Mouse (Mus musculus) cerebellum, adult 2 months (tissue): ENCODE measurements at regions not wholly inside any gene's neighbourhood (a gene's known extent, or its start where the extent isn't known, plus 50 kb on each side); places are given as distances from the start of the nearest gene placed in this dataset.
"Not testable (repeated sequence)": the region's sequence is repeated elsewhere in the genome, so short reads cannot be mapped to it uniquely, and the experiment has no call there.

Experiments used
- DNase-seq, 2 experiments: peaks; one replicate each; pipeline ENCODE4 v3.0.0; 2021
- H3K27ac ChIP-seq: fragments of 200-500 bp; 2 replicates; pipeline ENCODE4 v1.5.1; 2012; ENCODE audit warnings: low read length, control low read depth, inconsistent platforms; ENCODE audit not compliant: insufficient read depth
- H3K27me3 ChIP-seq: fragments of 200-500 bp; 2 replicates; pipeline ENCODE4 v1.6.1; 2012; ENCODE audit warnings: inconsistent platforms, mild to moderate bottlenecking, low read length, moderate library complexity; ENCODE audit not compliant: control insufficient read depth, insufficient read depth
- H3K4me1 ChIP-seq: fragments of 200-500 bp; 2 replicates; pipeline ENCODE4 v1.6.1; 2011; ENCODE audit warnings: low read length; ENCODE audit not compliant: control insufficient read depth, insufficient read depth
- H3K4me3 ChIP-seq: fragments of 200-500 bp; replicated peaks from 2 replicates; pipeline ENCODE3; 2011; ENCODE audit warnings: mild to moderate bottlenecking, low read depth, low read length, control low read depth; ENCODE audit not compliant: insufficient read depth
- CTCF ChIP-seq: fragments of 200-500 bp; IDR thresholded peaks from 2 replicates; pipeline ENCODE4 v1.5.1; 2011; ENCODE audit warnings: low read depth, mild to moderate bottlenecking, control low read depth, low read length, moderate library complexity, borderline replicate concordance; ENCODE audit not compliant: insufficient read depth
- POLR2A ChIP-seq: fragments of 200-500 bp; IDR thresholded peaks from 2 replicates; pipeline ENCODE4 v1.6.1; 2011; ENCODE audit warnings: low read length, control low read depth, borderline replicate concordance; ENCODE audit not compliant: insufficient read depth
- WGBS: fragments of 180-500 bp; shearing (Covaris S2); methylation state at CpG from one replicate; pipeline ENCODE4 v1.1.7; 2018; 5-methylcytosine and 5-hydroxymethylcytosine counted together

DNA sequence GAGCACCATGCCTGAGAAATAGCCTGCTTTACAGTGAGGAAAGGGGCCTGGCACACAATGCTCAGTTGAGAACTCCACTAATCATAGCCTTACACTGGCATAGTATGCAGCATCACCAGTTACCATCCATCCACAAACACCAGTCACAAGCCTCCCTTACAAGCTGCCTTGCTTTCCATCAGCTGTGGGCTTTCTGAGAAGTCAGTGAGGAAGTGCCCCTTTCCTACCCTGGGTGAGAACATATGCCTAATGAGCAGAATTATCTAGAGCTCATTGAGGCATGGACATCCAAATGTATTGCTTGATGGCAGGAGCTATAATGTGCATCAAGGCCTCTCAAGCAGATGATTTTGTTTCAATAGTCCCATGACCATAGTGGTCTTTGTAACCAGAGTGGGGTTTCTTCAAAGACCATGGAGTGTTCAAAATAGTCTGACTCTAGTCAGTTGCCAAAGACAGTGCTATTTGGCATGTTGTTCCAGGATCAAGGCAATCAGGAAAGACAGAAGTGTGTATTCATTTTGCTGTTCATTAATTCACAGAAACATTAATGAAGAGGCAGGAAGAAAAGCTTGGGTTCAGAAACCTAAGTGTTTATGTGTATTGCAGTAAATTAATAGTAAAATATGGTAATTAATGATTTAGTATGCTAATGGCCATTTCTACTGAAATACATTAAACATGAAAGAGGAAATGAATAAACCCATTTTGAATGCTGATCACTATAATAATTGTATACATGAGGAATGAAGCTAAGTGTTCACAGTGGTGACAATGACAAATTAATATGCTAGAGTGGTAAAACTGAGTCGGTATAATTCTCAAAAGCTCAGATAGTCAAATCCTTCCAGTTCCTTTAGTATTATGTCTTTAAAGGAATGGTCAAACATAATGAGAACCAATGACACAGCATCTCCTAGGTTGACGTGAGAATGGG is 184.2 kb upstream of the Ugt8a start:
- no peak for TF ChIP-seq CTCF
- no peak for TF ChIP-seq POLR2A
- no peak for DNase-seq
- H3K27ac ChIP-seq: no peak overlapping the region
- 75% methylated on average over 2 of the region's 2 CpGs for WGBS
- no peak overlapping the region for H3K4me3 ChIP-seq
- H3K4me1 ChIP-seq: no peaks in the 10 kb centered on the region
- H3K27me3 ChIP-seq: no peaks in the 10 kb centered on the region

DNA sequence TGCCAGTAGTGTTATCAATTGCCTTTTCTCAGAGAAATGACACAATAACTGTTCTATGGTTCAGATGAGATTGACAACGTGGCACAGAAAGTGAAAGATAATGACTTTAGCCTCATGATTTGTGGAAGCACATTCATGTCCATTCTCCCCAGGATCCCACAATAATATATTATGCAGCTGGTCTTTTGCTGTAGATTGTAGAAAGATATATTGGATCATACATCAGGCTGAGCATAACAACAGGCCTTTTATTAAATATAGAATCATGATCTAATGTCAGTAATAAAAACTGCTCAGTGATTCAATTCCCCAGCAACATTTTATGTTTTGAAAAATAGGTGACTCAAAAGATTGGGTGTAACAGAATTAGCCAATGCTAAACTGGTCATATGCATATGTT is 196.9 kb upstream of the Arsj start:
- no peak overlapping the region for H3K27ac ChIP-seq
- DNase-seq: no peak
- no peak overlapping the region for H3K4me3 ChIP-seq
- no peaks in the 10 kb centered on the region for H3K27me3 ChIP-seq
- 67% methylated on average over 1 of the region's 1 CpGs for WGBS
- no peaks in the 10 kb centered on the region for H3K4me1 ChIP-seq
- no peak for TF ChIP-seq CTCF
- TF ChIP-seq POLR2A: no peak

DNA sequence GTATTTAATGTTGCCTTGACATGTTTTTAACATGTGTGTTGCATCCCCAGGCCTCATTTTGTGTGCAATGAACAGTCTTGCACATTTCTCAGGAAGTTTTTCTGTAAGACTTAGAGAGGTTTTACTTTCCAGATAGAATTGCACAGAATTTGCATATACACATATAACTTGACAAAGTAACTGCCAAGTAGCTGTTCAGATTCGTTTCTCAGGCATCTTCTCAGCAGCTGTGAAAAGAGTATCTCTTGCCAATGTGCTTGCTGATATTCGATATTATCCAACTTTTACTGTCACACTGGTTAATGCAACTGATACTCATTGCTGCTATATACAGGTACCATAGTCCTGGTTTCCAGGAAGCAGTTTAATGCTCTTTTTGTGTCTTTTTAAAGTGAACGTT is 154.5 kb upstream of the Arsj start:
- TF ChIP-seq POLR2A: no peak
- no peak for TF ChIP-seq CTCF
- no peak overlapping the region for H3K4me3 ChIP-seq
- H3K4me1 ChIP-seq: no peaks in the 10 kb centered on the region
- H3K27me3 ChIP-seq: no peaks in the 10 kb centered on the region
- H3K27ac ChIP-seq: no peak overlapping the region
- WGBS: 49% methylated on average over 3 of the region's 3 CpGs
- no peak for DNase-seq

DNA sequence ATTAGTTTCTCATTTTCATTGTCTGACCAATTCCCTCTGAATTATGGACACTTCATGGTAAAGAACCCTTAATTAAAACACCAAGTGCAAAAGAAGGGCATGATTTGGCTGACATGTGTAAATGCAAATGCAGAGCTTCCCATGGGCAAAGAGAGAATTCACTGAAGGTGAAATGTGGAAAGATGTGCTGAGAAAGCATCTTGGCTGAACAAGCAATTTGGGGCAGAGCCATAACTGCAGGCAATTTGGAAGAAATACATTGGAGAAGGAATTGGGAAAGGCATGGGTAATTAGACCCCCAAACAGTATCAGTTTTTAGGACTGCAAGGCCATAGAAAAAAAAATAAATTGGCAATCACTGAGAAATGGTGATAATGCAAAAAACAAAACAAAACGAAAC is 153.3 kb upstream of the Arsj start:
- Histone ChIP-seq H3K27me3 (no peaks in the 10 kb centered on the region), H3K4me3 (no peak overlapping the region), H3K27ac (no peak overlapping the region), H3K4me1 (no peaks in the 10 kb centered on the region)
- DNase-seq: no peak
- 19% methylated on average over 1 of the region's 1 CpGs for WGBS
- TF ChIP-seq POLR2A (no peak), CTCF (no peak)

DNA sequence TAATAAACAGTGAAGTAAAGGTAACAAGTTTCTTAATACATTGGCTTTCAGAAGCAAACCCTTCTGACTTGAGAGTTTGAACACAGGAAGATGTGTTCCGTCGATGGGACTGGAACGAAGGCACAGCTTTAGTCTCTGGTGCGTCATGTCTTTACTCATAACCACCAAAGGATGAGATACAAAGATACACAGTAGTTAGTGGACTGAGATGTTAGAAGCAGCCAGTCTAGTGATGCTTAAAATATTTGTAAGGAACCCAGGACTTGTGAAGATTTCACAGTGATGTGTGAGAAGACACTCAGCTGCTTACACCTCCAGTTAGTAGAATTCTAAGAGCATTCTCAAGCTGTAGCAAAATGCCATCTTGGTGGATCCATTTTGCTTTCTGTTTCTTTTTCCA is 135.9 kb upstream of the Arsj start:
- H3K4me3 ChIP-seq: no peak overlapping the region
- no peak for DNase-seq
- H3K4me1 ChIP-seq: no peaks in the 10 kb centered on the region
- H3K27me3 ChIP-seq: no peaks in the 10 kb centered on the region
- WGBS: 97% methylated on average over 4 of the region's 4 CpGs
- H3K27ac ChIP-seq: no peak overlapping the region
- TF ChIP-seq CTCF (no peak), POLR2A (no peak)

DNA sequence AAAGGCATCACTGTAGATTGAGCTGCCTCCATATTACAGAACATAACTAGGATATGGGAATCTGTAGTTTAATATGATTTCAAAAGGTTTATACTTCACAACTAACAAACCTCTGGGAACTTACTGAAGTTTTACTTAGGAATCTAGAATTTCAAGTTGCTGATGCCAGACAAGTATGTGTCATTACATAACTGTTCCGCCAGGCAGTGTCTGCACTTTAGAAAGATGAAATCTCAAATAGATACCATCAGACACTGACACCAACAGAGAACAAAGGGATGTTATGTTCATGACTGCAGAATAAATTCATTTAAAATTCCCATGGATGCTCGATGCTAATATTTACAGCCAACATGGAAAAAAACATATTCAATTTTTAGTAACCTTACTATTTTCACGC is 117.7 kb upstream of the Arsj start:
- Histone ChIP-seq H3K27me3 (no peaks in the 10 kb centered on the region), H3K27ac (no peak overlapping the region), H3K4me1 (no peaks in the 10 kb centered on the region), H3K4me3 (no peak overlapping the region)
- no peak for DNase-seq
- WGBS: 78% methylated on average over 3 of the region's 3 CpGs
- TF ChIP-seq POLR2A (no peak), CTCF (no peak)

DNA sequence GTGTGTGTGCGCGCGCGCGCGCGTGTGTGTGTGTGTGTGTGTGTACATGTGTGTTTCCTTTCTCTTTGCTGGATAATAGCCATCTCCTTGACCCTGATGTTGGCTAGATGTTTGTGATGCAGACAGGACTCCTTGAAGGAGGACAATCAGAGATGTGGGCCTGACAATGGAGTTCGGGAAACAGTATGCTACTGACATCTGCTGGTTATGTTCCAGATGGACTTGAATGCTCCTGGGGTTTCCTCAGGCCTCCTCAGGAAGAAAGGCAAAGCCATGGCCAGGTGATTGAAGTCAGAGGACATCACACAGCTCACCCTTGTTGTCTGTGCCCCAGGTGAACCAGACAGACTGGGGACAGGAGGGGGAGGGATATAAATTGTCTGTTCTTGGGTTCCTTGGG is 102.2 kb upstream of the Arsj start:
- H3K4me3 ChIP-seq: no peak overlapping the region
- WGBS: 90% methylated on average over 8 of the region's 8 CpGs
- H3K4me1 ChIP-seq: no peaks in the 10 kb centered on the region
- TF ChIP-seq POLR2A (no peak), CTCF (no peak)
- DNase-seq: no peak
- H3K27ac ChIP-seq: no peak overlapping the region
- no peaks in the 10 kb centered on the region for H3K27me3 ChIP-seq

DNA sequence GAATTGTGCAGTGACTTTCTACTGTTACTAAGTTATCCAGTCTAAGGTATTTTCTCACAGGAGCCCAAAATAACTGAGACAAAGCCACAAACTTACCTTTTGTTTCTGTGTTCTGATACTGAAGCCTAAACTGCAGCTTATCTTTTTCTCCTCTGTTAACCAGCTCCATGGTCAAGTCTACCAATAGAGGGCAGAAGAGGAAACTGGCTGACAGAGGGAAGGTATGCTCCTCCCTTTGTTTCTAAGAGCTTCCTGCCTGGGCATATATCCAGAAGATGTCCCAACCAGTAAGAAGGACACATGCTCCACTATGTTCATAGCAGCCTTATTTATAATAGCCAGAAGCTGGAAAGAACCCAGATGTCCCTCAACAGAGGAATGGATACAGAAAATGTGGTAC is 91.5 kb upstream of the Arsj start:
- not testable (repeated sequence) for DNase-seq, H3K27ac ChIP-seq, H3K27me3 ChIP-seq, H3K4me3 ChIP-seq, H3K4me1 ChIP-seq
